Mouse (Mus musculus) MEL (cell line): ENCODE measurements around the gene Tepp. TPM values are rescaled to one million over a fixed set of nuclear protein-coding genes. Genes with fewer than 3 reads are reported as not detected.
A peak's percentile ranks its signal among the peaks of the same experiment; 100 is the strongest.

Source experiments
- DNase-seq: peaks from one replicate; pipeline ENCODE4 v3.0.0; 2011; ENCODE audit warnings: low read depth, low spot score
- H3K27ac ChIP-seq: 2 replicates; pipeline ENCODE4 v1.5.1; 2012; ENCODE audit warnings: low read depth, mild to moderate bottlenecking, control low read depth, low read length, moderate library complexity; ENCODE audit not compliant: control insufficient read depth
- H3K27me3 ChIP-seq, 2 experiments: fragments of 150-350 bp in 1 of 2; sonication (generic) in 1 of 2; 2 replicates each; pipeline ENCODE4 v1.6.1; 2012; ENCODE audit warnings: low read length in 2 of 2, mild to moderate bottlenecking in 2 of 2, improper control_type of control experiment in 1 of 2, moderate library complexity in 1 of 2; ENCODE audit not compliant: insufficient read depth in 2 of 2, control insufficient read depth in 1 of 2
- H3K36me3 ChIP-seq, 2 experiments: 2 replicates each; pipeline ENCODE4 v1.6.1; 2012 to 2014; ENCODE audit warnings: low read length in 2 of 2, improper control_type of control experiment in 1 of 2, inconsistent platforms in 1 of 2, mild to moderate bottlenecking in 1 of 2; ENCODE audit not compliant: insufficient read depth in 2 of 2, control insufficient read depth in 1 of 2
- H3K4me1 ChIP-seq, 2 experiments: fragments of 150-350 bp in 1 of 2; sonication (generic) in 1 of 2; 2 replicates each; pipeline ENCODE4 v1.6.1; 2012; ENCODE audit warnings: low read length in 2 of 2, improper control_type of control experiment in 1 of 2, mild to moderate bottlenecking in 1 of 2; ENCODE audit not compliant: insufficient read depth in 2 of 2, control insufficient read depth in 1 of 2
- H3K4me3 ChIP-seq, 2 experiments: fragments of 150-350 bp in 1 of 2; sonication (generic) in 1 of 2; 2 replicates each; pipeline ENCODE4 v1.5.1; 2012; ENCODE audit warnings: low read depth in 2 of 2, low read length in 2 of 2, mild to moderate bottlenecking in 2 of 2, moderate library complexity in 2 of 2, control low read depth in 1 of 2, improper control_type of control experiment in 1 of 2; ENCODE audit not compliant: control insufficient read depth in 1 of 2, insufficient read depth in 1 of 2
- H3K79me2 ChIP-seq: 2 replicates; pipeline ENCODE4 v1.6.1; 2012; ENCODE audit warnings: mild to moderate bottlenecking, low read length, moderate library complexity; ENCODE audit not compliant: control insufficient read depth, poor library complexity, insufficient read depth
- H3K9ac ChIP-seq: 2 replicates; pipeline ENCODE4 v1.6.1; 2012; ENCODE audit warnings: low read depth, mild to moderate bottlenecking, control low read depth, low read length, moderate library complexity; ENCODE audit not compliant: control insufficient read depth, poor library complexity, severe bottlenecking
- H3K9me3 ChIP-seq: fragments of 150-350 bp; sonication (generic); replicated peaks from 2 replicates; pipeline ENCODE4 v1.6.1; 2012; ENCODE audit warnings: mild to moderate bottlenecking, low read length, improper control_type of control experiment, moderate library complexity; ENCODE audit not compliant: insufficient read depth
- CTCF ChIP-seq, 3 experiments: IDR thresholded peaks in 2 of 3; conservative IDR thresholded peaks in 1 of 3; 2 replicates each; pipeline ENCODE4 v1.5.1; 2011 to 2012; ENCODE audit warnings: low read length in 3 of 3, low read depth in 2 of 3, mild to moderate bottlenecking in 2 of 3, improper control_type of control experiment in 1 of 3, inconsistent platforms in 1 of 3, mixed read lengths in 1 of 3, moderate library complexity in 1 of 3; ENCODE audit not compliant: control insufficient read depth in 1 of 3, insufficient read depth in 1 of 3, poor library complexity in 1 of 3, severe bottlenecking in 1 of 3
- E2F4 ChIP-seq: IDR thresholded peaks from 2 replicates; pipeline ENCODE4 v1.6.1; 2011; ENCODE audit warnings: low read depth, low read length, improper control_type of control experiment, borderline replicate concordance
- GATA1 ChIP-seq: IDR thresholded peaks from 2 replicates; pipeline ENCODE4 v1.6.1; 2011; ENCODE audit warnings: low read depth, low read length, improper control_type of control experiment
- HCFC1 ChIP-seq: IDR thresholded peaks from 2 replicates; pipeline ENCODE4 v1.6.1; 2012; ENCODE audit warnings: low read depth, mild to moderate bottlenecking, inconsistent platforms, low read length, improper control_type of control experiment, moderate library complexity
- MAFK ChIP-seq: IDR thresholded peaks from 2 replicates; pipeline ENCODE4 v1.6.1; 2011; ENCODE audit warnings: low read depth, mild to moderate bottlenecking, low read length, improper control_type of control experiment, borderline replicate concordance
- MAX ChIP-seq: IDR thresholded peaks from 2 replicates; pipeline ENCODE4 v1.6.1; 2011; ENCODE audit warnings: low read length, improper control_type of control experiment
- MEF2A ChIP-seq: IDR thresholded peaks from 2 replicates; pipeline ENCODE4 v1.6.1; 2014; ENCODE audit warnings: low read depth, mild to moderate bottlenecking, inconsistent platforms, low read length, improper control_type of control experiment; ENCODE audit not compliant: poor library complexity, insufficient replicate concordance, severe bottlenecking; ENCODE audit errors: extremely low read depth
- MXI1 ChIP-seq: IDR thresholded peaks from 2 replicates; pipeline ENCODE4 v1.6.1; 2011; ENCODE audit warnings: mild to moderate bottlenecking, low read depth, low read length, improper control_type of control experiment
- MYB ChIP-seq: IDR thresholded peaks from 2 replicates; pipeline ENCODE4 v1.6.1; 2011; ENCODE audit warnings: mild to moderate bottlenecking, low read depth, low read length, improper control_type of control experiment
- NRF1 ChIP-seq: IDR thresholded peaks from 2 replicates; pipeline ENCODE4 v1.6.1; 2014; ENCODE audit warnings: low read depth, mild to moderate bottlenecking, inconsistent platforms, low read length, improper control_type of control experiment, moderate library complexity; ENCODE audit not compliant: poor library complexity, insufficient read depth, severe bottlenecking
- POLR2A ChIP-seq, 2 experiments: IDR thresholded peaks; 2 replicates each; pipeline ENCODE4 v1.6.1; 2011 to 2012; ENCODE audit warnings: low read length in 2 of 2, mild to moderate bottlenecking in 2 of 2, control low read depth in 1 of 2, improper control_type of control experiment in 1 of 2, low read depth in 1 of 2, moderate library complexity in 1 of 2; ENCODE audit not compliant: control insufficient read depth in 1 of 2, insufficient read depth in 1 of 2, poor library complexity in 1 of 2
- RAD21 ChIP-seq: IDR thresholded peaks from 2 replicates; pipeline ENCODE4 v1.6.1; 2011; ENCODE audit warnings: mild to moderate bottlenecking, low read depth, low read length, improper control_type of control experiment
- SIN3A ChIP-seq: IDR thresholded peaks from 2 replicates; pipeline ENCODE4 v1.6.1; 2012; ENCODE audit warnings: low read length, improper control_type of control experiment, inconsistent platforms
- SMC3 ChIP-seq: IDR thresholded peaks from 2 replicates; pipeline ENCODE4 v1.6.1; 2011; ENCODE audit warnings: low read depth, low read length, improper control_type of control experiment
- UBTF ChIP-seq: IDR thresholded peaks from 2 replicates; pipeline ENCODE4 v1.6.1; 2012; ENCODE audit warnings: low read depth, mild to moderate bottlenecking, inconsistent platforms, low read length, improper control_type of control experiment, moderate library complexity, borderline replicate concordance; ENCODE audit not compliant: insufficient read depth
- USF1 ChIP-seq: IDR thresholded peaks from 2 replicates; pipeline ENCODE4 v1.6.1; 2014; ENCODE audit warnings: low read depth, mild to moderate bottlenecking, inconsistent platforms, low read length, improper control_type of control experiment, moderate library complexity
- USF2 ChIP-seq, 2 experiments: IDR thresholded peaks; 2 replicates each; pipeline ENCODE4 v1.6.1; 2011 to 2012; ENCODE audit warnings: improper control_type of control experiment in 2 of 2, low read length in 2 of 2, borderline replicate concordance in 1 of 2, inconsistent platforms in 1 of 2, low read depth in 1 of 2, mild to moderate bottlenecking in 1 of 2; ENCODE audit not compliant: insufficient read depth in 1 of 2
- ZC3H11A ChIP-seq: IDR thresholded peaks from 2 replicates; pipeline ENCODE4 v1.6.1; 2012; ENCODE audit warnings: low read depth, mild to moderate bottlenecking, inconsistent platforms, low read length, improper control_type of control experiment
- ZNF384 ChIP-seq: IDR thresholded peaks from 2 replicates; pipeline ENCODE4 v1.6.1; 2012; ENCODE audit warnings: low read depth, mild to moderate bottlenecking, inconsistent platforms, low read length, improper control_type of control experiment
- polyA plus RNA-seq, 2 experiments: library from polyadenylated mRNA; stranded (reverse) in 1 of 2; unstranded in 1 of 2; fragments of >175 nt in 1 of 2; fragments of >200 nt in 1 of 2; gene quantifications; 2 replicates each; pipeline versions ENCODE4 v1.2.1 to v1.2.4; 2012; ENCODE audit warnings: low replicate concordance in 2 of 2, low read depth in 1 of 2; ENCODE audit not compliant: insufficient read length in 2 of 2, insufficient read depth in 1 of 2, missing spikeins in 1 of 2
- total RNA-seq: library from RNA; depleted of rRNA; stranded (reverse); fragments of 300-350 nt; gene quantifications from 2 replicates; pipeline ENCODE4 v1.2.3, GENCODE M21; 2012

The Tepp gene
- total and polyA plus RNA-seq, 3 experiments, result not detected

DNA sequence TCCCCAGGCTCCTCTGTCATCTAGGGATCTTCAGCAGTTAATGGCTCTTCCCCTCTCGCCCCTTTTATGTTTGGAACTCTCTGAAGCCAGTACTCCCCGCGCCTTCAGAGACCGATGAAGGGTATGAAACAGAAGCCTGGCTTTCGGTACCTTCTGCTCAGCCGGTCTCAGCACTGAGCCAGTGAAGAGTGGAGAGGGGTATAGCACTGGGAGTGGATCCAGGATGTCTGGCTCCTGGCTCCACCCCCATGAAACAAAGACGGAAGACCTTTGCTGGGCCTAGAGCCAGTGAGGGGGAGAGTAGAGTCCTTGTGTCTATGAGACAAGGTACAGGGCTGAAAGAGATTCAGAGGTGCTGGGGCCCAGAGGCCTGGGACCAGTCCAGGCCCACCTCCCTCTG is 16.5 kb upstream of the Tepp start (continued):
- TF ChIP-seq MYB, result no peak

DNA sequence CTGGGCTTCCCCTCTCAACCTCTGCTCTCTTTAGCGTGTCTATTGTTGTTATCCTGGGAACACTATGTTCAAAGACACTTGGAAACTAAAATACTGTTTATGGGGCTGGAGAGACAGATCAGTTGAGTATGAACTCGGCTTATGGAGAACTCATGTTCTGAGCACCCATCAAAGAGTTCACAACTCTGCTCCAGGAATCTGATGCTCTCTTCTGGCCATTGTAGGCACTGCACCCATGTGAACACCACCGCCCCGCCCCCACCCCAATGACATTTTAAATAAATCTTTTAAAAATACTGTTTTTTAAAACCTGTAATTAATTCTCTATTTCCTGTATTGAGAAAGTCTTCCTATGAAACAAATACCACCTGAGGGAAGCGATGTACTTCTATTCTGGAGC is 8.0 kb upstream of the Tepp start:
- no peak overlapping the region for H3K9ac ChIP-seq
- no peak for TF ChIP-seq MYB
- TF ChIP-seq MEF2A, result no peak
- no peak for TF ChIP-seq E2F4
- peak; percentile 54 for TF ChIP-seq RAD21
- peak; percentile 41 to 55 (median 52); a peak in 5 of 6 replicates for TF ChIP-seq CTCF (IDR thresholded peaks at IDR 0.05 in 2 of 3, conservative IDR thresholded peaks at IDR 0.05 in 1 of 3; ENCODE audit: control insufficient read depth in 1 of 3, insufficient read depth in 1 of 3, low read depth in 2 of 3, low read length in 3 of 3, poor library complexity in 1 of 3, severe bottlenecking in 1 of 3)
- TF ChIP-seq ZC3H11A, result 0 out of 2 replicates have a peak, but pooled peaks have one; percentile 7
- TF ChIP-seq SMC3, result peak; percentile 44
- TF ChIP-seq, all 39 proteins: peak for 4
- Histone ChIP-seq H3K4me3 (no peak overlapping the region), H3K27me3 (peaks cover 2 to 9% of the 10 kb centered on the region in 2 experiments; a peak in 2 of 4 replicates), H3K79me2 (no peaks in the 10 kb centered on the region), H3K36me3 (no peaks in the 10 kb centered on the region), H3K9me3 (no peaks in the 10 kb centered on the region), H3K27ac (no peak overlapping the region), H3K4me1 (no peaks in the 10 kb centered on the region)
- peak; percentile 60 for DNase-seq

DNA sequence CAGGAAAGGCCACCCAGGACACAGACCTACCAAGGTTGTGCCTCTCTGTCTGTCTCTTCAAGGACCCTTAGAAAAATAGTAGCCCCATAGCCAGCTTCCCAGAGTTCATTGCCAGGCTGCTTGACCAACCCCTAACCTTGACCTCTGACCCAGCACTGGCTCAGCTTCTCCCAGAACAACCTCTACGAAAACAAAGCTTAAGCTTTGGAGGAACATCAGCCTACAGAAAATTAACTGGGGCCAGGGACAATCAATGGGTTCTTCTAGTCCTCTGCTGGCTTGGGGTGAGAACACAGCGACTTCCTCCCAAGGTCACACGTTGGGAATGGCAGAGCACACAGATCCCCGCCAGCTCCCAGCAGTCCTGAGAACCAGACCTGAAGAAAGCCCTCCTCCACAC is 4.8 kb upstream of the Tepp start:
- H3K79me2 ChIP-seq, result no peaks in the 10 kb centered on the region
- no peak overlapping the region for H3K27ac ChIP-seq
- H3K9ac ChIP-seq, result no peak overlapping the region
- H3K9me3 ChIP-seq, result no peaks in the 10 kb centered on the region
- H3K4me1 ChIP-seq, result no peaks in the 10 kb centered on the region
- H3K27me3 ChIP-seq, result peaks cover 2 to 11% of the 10 kb centered on the region in 2 experiments; a peak in 2 of 4 replicates
- no peak for DNase-seq
- no peak overlapping the region for H3K4me3 ChIP-seq
- no peaks in the 10 kb centered on the region for H3K36me3 ChIP-seq
- TF ChIP-seq USF1 (no peak), POLR2A (IDR thresholded peaks at IDR 0.05; ENCODE audit: control insufficient read depth in 1 of 2, insufficient read depth in 1 of 2, low read depth in 1 of 2, low read length in 2 of 2, poor library complexity in 1 of 2) (no peak), MAX (no peak), NRF1 (no peak), SIN3A (no peak), UBTF (no peak), USF2 (IDR thresholded peaks at IDR 0.05; ENCODE audit: borderline replicate concordance in 1 of 2, insufficient read depth in 1 of 2, low read depth in 1 of 2, low read length in 2 of 2) (no peak), MXI1 (no peak), HCFC1 (no peak), MAFK (no peak), GATA1 (no peak), ZNF384 (no peak)
- TF ChIP-seq, all 39 proteins: peak for 0
